8 mouse cellular contexts compared by ENCODE assay signal in genomic region chr12:14151921-14152320, GRCm38 (mm10). TPM values are rescaled to one million over a fixed set of nuclear protein-coding genes. Genes with fewer than 3 reads are reported as not detected.
DNase-seq lines count a peak whose midpoint lies in the region; ATAC-seq lines count a peak whose summit lies in the region.

TSS of gene Fam84a (minus strand) at chr12:14152054.

- peak; percentile 80 for ATAC-seq in frontal cortex, adult (ENCODE audit: low TSS enrichment)

- peak; percentile 98 for DNase-seq in Muller cell, postnatal 12 days (ENCODE audit: inconsistent ontology term)
- peak; percentile 72 for DNase-seq in cerebellum, adult 8-10 months
- peak; percentile 93 for DNase-seq in heart, postnatal 4 days
- peak; percentile 95 to 96 for DNase-seq in layer of hippocampus, adult 8-10 months (ENCODE audit: low spot score in 2 of 2)
- DNase-seq in lung, adult 18-20 months, result peak; percentile 92 to 94
- peak; percentile 89 for DNase-seq in ovary, postnatal 14 days (ENCODE audit: low spot score)
- no peak for DNase-seq in natural killer cell, adult 2 months (ENCODE audit: low spot score in 2 of 2)

RNA-seq across cellular contexts. Expression of gene Fam84a, which starts in this region (rescaled TPM):
- total RNA-seq in heart, postnatal 4 days (2021), result 1 to 10 TPM; 2.1 to 2.2 TPM
- total RNA-seq in layer of hippocampus, adult 8-10 months (2022), result 10 to 100 TPM; 74.2 to 81.2 (median 77.9) TPM

Comparison
In these comparisons a context has a peak if more than half of its experiments do, and no peak if none do; other contexts are left out.
1. RNA of gene Fam84a (total RNA-seq): 74.2 to 81.2 TPM in layer of hippocampus, adult 8-10 months; 2.1 to 2.2 TPM in heart, postnatal 4 days; every median in the first group is over 10 times any median in the second.
2. DNase-seq: peak in Muller cell, postnatal 12 days (single experiment), cerebellum, adult 8-10 months (single experiment), heart, postnatal 4 days (single experiment), layer of hippocampus, adult 8-10 months (2 of 2), lung, adult 18-20 months (2 of 2) and ovary, postnatal 14 days (single experiment); none in natural killer cell, adult 2 months (0 of 2).